Mouse (Mus musculus): ENCODE data around the gene Isg20l2.

DNA sequence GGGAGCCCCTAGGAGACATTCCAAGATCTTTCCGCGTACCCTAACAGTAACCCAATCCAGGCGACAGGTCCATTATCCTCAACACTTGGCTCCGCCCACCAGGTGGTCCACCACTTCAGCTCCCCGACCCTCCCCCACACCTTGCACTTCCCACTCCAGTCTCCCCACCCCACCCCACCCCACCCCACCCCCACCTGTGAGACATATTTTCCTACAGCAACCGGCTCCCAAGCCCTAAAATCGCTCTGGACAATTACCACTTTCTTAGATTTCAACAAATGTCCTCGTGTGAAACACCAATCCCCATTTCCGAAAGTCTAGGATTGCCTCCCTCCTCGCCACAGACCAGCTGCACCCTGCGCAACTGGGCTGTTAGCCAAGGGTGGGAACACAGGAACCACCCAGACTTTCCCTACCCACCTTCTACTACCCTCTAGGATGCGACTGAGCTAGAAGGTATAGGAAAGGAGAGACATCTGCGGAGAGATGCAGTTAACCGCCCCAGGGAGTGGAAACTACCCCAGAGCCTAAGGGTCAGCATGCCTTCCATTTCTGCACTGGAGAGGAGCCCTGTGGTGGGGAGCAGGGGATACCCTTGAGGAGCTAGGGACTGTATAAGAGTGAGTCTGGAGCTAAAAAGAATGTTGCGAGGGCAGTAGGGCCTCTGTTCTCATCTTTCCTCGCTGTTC is 19.3 kb downstream of the Isg20l2 start:
- TF ChIP-seq CTCF (IDR thresholded peaks at IDR 0.05; ENCODE audit: control insufficient read depth, insufficient read depth, low read length) = no peak
- no peak for TF ChIP-seq POLR2A (IDR thresholded peaks at IDR 0.05; ENCODE audit: borderline replicate concordance, control insufficient read depth, low read depth, low read length)

All from bone marrow, adult 2 months (tissue).